Mouse (Mus musculus): ENCODE results near the gene Mas1.

DNA sequence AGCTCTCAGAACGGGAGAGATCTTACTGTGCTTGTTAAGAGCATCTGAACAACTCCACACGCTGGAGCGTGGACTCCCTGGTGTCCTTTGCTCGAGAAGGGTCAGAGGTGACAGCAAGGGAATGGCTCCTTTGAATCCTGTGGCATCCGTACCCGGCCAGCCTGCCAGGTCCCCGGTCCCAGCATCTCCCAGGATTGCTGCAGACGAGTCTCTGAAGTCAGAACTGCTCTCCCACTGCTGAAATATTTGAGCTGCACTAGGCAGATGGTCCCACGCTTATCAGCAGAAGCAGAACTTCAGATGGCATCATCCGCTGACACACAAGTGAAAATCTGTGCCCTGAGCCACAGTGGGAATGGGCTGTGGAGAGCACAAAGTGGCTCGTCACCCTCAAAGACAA is 16.3 kb downstream of the Mas1 start:
- TF ChIP-seq CTCF (IDR thresholded peaks at IDR 0.05; ENCODE audit: extremely low read depth, insufficient read length, insufficient replicate concordance, low read depth, low read length) (no peak), POLR2A (IDR thresholded peaks at IDR 0.05; ENCODE audit: low read depth, low read length) (no peak)
